Mouse (Mus musculus) stomach, embryonic 14.5 days (tissue): ENCODE results near the gene Rab35. TPM values are rescaled to one million over a fixed set of nuclear protein-coding genes. Genes with fewer than 3 reads are reported as not detected.

Experiments used
- ATAC-seq: fragments of 200-750 bp; cut with Nextera tagmentation; 2 replicates; pipeline ENCODE4 v1.8.0; 2017; ENCODE audit warnings: low read depth, moderate TSS enrichment; ENCODE audit not compliant: insufficient number of reproducible peaks, insufficient read depth, low FRiP score
- H3K27ac ChIP-seq: fragments of 300-500 bp; sonication (generic); 2 replicates; pipeline ENCODE4 v1.5.1; 2014; ENCODE audit warnings: mild to moderate bottlenecking, low read length, moderate library complexity, mixed read lengths
- H3K27me3 ChIP-seq: fragments of 300-500 bp; sonication (generic); 2 replicates; pipeline ENCODE4 v1.6.1; 2014; ENCODE audit warnings: low read length, control low read depth, mixed read lengths; ENCODE audit not compliant: control insufficient read depth, insufficient read depth
- H3K36me3 ChIP-seq: fragments of 300-500 bp; sonication (generic); 2 replicates; pipeline ENCODE4 v1.6.1; 2014; ENCODE audit warnings: mild to moderate bottlenecking, control low read depth, low read length, moderate library complexity, mixed read lengths; ENCODE audit not compliant: control insufficient read depth, insufficient read depth
- H3K4me1 ChIP-seq: fragments of 300-500 bp; sonication (generic); 2 replicates; pipeline ENCODE4 v1.6.1; 2014; ENCODE audit warnings: low read length, control low read depth, mixed read lengths; ENCODE audit not compliant: control insufficient read depth, insufficient read depth
- H3K4me2 ChIP-seq: fragments of 300-500 bp; sonication (generic); replicated peaks from 2 replicates; pipeline ENCODE4 v1.6.1; 2014; ENCODE audit warnings: low read depth, low read length, control low read depth
- H3K4me3 ChIP-seq: fragments of 300-500 bp; sonication (generic); 2 replicates; pipeline ENCODE4 v1.5.1; 2014; ENCODE audit warnings: low read depth, low read length, control low read depth
- H3K9ac ChIP-seq: fragments of 300-500 bp; sonication (generic); replicated peaks from 2 replicates; pipeline ENCODE4 v1.6.1; 2014; ENCODE audit warnings: low read depth, mild to moderate bottlenecking, control low read depth, low read length, moderate library complexity, mixed read lengths
- H3K9me3 ChIP-seq: fragments of 300-500 bp; sonication (generic); 2 replicates; pipeline ENCODE4 v1.6.1; 2016; ENCODE audit warnings: low read depth, low read length, control low read depth; ENCODE audit not compliant: control insufficient read depth
- WGBS: fragments of 180-500 bp; shearing (Covaris S2); extraction: QIAGEN DNeasy Blood & Tissue Kit; methylation state at CpG from one replicate; pipeline ENCODE4 v1.1.7; 2014; 5-methylcytosine and 5-hydroxymethylcytosine counted together
- polyA plus RNA-seq: library from polyadenylated mRNA; unstranded; fragments of >200 nt; fragmentation: Nextera tagmentation; extraction: Ambion mirVana; gene quantifications from 2 replicates; pipeline ENCODE4 v1.2.1, GENCODE M21; 2014

Gene Rab35
- polyA plus RNA-seq, 1 experiment from 2014 or later: 12.7 TPM

GRCm38 (mm10) chr5:115667210-115667609 lies 35.5 kb downstream of the Rab35 start:
- Histone ChIP-seq H3K27me3 (no peaks in the 10 kb centered on the region), H3K4me1 (no peaks in the 10 kb centered on the region), H3K36me3 (no peaks in the 10 kb centered on the region), H3K4me2 (no peak overlapping the region), H3K4me3 (no peak overlapping the region), H3K9me3 (no peaks in the 10 kb centered on the region), H3K27ac (no peak overlapping the region), H3K9ac (no peak overlapping the region)
- 77% methylated on average over 8 of the region's 8 CpGs for WGBS
- no peak for ATAC-seq

GRCm38 (mm10) chr5:115667894-115668293 lies 36.2 kb downstream of the Rab35 start:
- 11% methylated on average over 7 of the region's 7 CpGs for WGBS
- Histone ChIP-seq H3K4me2 (no peak overlapping the region), H3K4me3 (no peak overlapping the region), H3K9ac (no peak overlapping the region), H3K9me3 (no peaks in the 10 kb centered on the region), H3K27ac (no peak overlapping the region), H3K36me3 (no peaks in the 10 kb centered on the region), H3K27me3 (no peaks in the 10 kb centered on the region), H3K4me1 (no peaks in the 10 kb centered on the region)
- no peak for ATAC-seq

DNA sequence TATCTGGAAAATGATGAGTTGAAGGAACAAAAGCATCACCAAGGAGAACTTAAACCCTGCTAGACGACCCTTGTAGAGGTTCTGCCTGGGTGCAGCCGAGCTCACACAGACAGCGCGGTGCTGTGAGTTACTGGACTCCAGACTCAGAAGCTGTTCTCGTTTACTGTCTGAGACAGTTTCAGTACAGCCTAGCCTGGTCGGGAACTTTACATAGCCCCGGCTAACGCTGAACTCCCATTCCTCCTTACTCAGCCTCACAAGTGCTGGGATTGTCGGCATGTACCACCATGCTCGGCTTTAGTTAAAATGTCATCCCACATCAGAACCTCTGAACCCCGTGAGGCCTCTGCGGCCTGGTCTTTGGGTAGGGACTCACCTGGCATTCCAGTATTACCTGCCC lies 37.3 kb downstream of the Rab35 start:
- H3K9ac ChIP-seq: no peak overlapping the region
- no peaks in the 10 kb centered on the region for H3K36me3 ChIP-seq
- H3K27ac ChIP-seq: no peak overlapping the region
- no peak for ATAC-seq
- H3K4me3 ChIP-seq: no peak overlapping the region
- 87% methylated on average over 12 of the region's 12 CpGs for WGBS
- H3K27me3 ChIP-seq: no peaks in the 10 kb centered on the region
- H3K9me3 ChIP-seq: no peaks in the 10 kb centered on the region
- H3K4me2 ChIP-seq: no peak overlapping the region
- no peaks in the 10 kb centered on the region for H3K4me1 ChIP-seq

DNA sequence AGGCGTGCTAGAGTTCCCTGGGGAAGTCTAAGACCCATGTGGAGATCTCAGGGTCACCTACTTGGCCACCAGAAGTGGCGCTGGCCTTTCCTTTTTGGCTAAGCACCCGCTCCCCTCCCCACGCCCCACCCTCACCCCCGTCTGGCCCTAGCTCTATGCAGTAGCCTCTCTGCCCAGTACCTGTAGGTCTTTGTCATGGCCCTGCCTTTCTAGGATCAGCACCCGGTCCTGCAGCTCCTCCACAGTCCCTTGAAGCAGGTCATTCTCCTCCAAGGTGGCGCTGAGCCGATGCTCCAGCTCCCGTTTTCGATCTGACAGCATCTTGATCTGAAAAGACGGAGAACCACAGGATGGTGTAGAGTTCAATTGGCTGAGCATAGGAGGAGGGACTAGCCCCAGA lies 38.3 kb downstream of the Rab35 start:
- H3K4me2 ChIP-seq: no peak overlapping the region
- H3K9me3 ChIP-seq: no peaks in the 10 kb centered on the region
- no peak overlapping the region for H3K27ac ChIP-seq
- no peaks in the 10 kb centered on the region for H3K4me1 ChIP-seq
- H3K9ac ChIP-seq: no peak overlapping the region
- no peaks in the 10 kb centered on the region for H3K27me3 ChIP-seq
- no peak for ATAC-seq
- H3K4me3 ChIP-seq: no peak overlapping the region
- no peaks in the 10 kb centered on the region for H3K36me3 ChIP-seq
- WGBS: 84% methylated on average over 11 of the region's 11 CpGs

DNA sequence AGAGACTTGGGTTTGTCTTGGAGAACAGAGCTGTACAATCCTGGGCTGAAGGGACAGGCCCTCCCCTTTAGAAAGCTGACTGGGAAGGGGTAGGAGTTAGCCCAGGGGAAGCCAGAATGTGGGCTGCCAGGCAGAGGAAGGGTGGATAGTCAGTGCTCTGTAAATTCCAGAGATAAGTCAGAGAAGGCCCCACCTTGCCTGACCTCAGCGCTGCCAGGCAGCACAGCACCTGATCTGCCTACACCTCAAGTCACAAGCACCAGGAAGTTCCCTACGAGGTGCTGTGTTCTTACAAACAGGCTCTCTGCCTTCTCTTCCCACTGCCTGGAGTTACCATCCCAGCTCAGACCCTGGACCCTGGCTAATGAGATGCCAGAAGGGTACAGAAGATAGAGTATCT lies 38.7 kb downstream of the Rab35 start:
- H3K4me3 ChIP-seq: no peak overlapping the region
- 50% methylated on average over 2 of the region's 2 CpGs for WGBS
- no peak overlapping the region for H3K4me2 ChIP-seq
- no peak overlapping the region for H3K9ac ChIP-seq
- no peak for ATAC-seq
- no peaks in the 10 kb centered on the region for H3K4me1 ChIP-seq
- H3K9me3 ChIP-seq: no peaks in the 10 kb centered on the region
- no peaks in the 10 kb centered on the region for H3K36me3 ChIP-seq
- H3K27me3 ChIP-seq: no peaks in the 10 kb centered on the region
- no peak overlapping the region for H3K27ac ChIP-seq

GRCm38 (mm10) chr5:115671846-115672245 lies 40.1 kb downstream of the Rab35 start:
- H3K27me3 ChIP-seq: no peaks in the 10 kb centered on the region
- no peak for ATAC-seq
- H3K9me3 ChIP-seq: no peaks in the 10 kb centered on the region
- H3K4me1 ChIP-seq: no peaks in the 10 kb centered on the region
- H3K36me3 ChIP-seq: no peaks in the 10 kb centered on the region
- no peak overlapping the region for H3K4me2 ChIP-seq
- no peak overlapping the region for H3K27ac ChIP-seq
- 75% methylated on average over 8 of the region's 8 CpGs for WGBS
- H3K9ac ChIP-seq: no peak overlapping the region
- H3K4me3 ChIP-seq: no peak overlapping the region

GRCm38 (mm10) chr5:115685126-115685525 lies 53.4 kb downstream of the Rab35 start:
- no peak overlapping the region for H3K9ac ChIP-seq
- H3K36me3 ChIP-seq: no peaks in the 10 kb centered on the region
- no peak overlapping the region for H3K4me2 ChIP-seq
- no peak overlapping the region for H3K4me3 ChIP-seq
- no peak for ATAC-seq
- no peak overlapping the region for H3K27ac ChIP-seq
- no peaks in the 10 kb centered on the region for H3K27me3 ChIP-seq
- H3K9me3 ChIP-seq: no peaks in the 10 kb centered on the region
- no peaks in the 10 kb centered on the region for H3K4me1 ChIP-seq
- 85% methylated on average over 10 of the region's 10 CpGs for WGBS

DNA sequence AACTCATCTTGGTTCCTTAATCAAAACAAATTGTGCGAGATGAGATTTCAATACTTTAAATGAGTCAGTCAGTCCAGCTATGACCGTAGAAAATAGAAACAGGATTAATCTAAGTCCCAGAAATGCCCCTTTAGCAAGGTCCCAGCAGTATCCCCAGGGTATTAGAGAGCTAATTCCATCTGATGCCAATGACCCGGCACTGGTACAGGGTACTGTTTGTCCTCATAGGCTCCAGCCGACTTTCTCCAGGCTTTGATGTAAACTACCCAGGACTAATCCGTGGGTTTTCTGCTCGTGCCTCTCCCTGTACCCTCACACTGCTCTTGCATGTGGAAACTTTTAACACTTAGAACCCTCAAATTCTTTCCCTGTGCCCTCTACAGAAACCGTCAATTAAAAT lies 55.0 kb downstream of the Rab35 start:
- no peak overlapping the region for H3K9ac ChIP-seq
- H3K27me3 ChIP-seq: no peaks in the 10 kb centered on the region
- no peaks in the 10 kb centered on the region for H3K36me3 ChIP-seq
- no peaks in the 10 kb centered on the region for H3K9me3 ChIP-seq
- no peak overlapping the region for H3K4me3 ChIP-seq
- WGBS: 67% methylated on average over 7 of the region's 7 CpGs
- H3K27ac ChIP-seq: no peak overlapping the region
- no peak overlapping the region for H3K4me2 ChIP-seq
- no peaks in the 10 kb centered on the region for H3K4me1 ChIP-seq
- ATAC-seq: no peak

- 68% methylated on average over 3 of the region's 3 CpGs for WGBS
- H3K36me3 ChIP-seq: no peaks in the 10 kb centered on the region
Observed at GRCm38 (mm10) chr5:115693271-115693670, 61.6 kb downstream of the Rab35 start.

More at GRCm38 (mm10) chr5:115693271-115693670, 61.6 kb downstream of the Rab35 start:
- H3K4me3 ChIP-seq: no peak overlapping the region
- H3K9me3 ChIP-seq: no peaks in the 10 kb centered on the region
- H3K27ac ChIP-seq: no peak overlapping the region
- no peaks in the 10 kb centered on the region for H3K27me3 ChIP-seq
- H3K4me1 ChIP-seq: no peaks in the 10 kb centered on the region
- ATAC-seq: no peak
- H3K9ac ChIP-seq: no peak overlapping the region
- H3K4me2 ChIP-seq: no peak overlapping the region
